Mouse (Mus musculus) kidney, postnatal 0 days (tissue): ENCODE results near the gene Timm22. TPM values are rescaled to one million over a fixed set of nuclear protein-coding genes. Genes with fewer than 3 reads are reported as not detected.

Experiments
- ATAC-seq: fragments of 200-750 bp; cut with Nextera tagmentation; replicated peaks from 2 replicates; pipeline ENCODE4 v1.8.0; 2017; ENCODE audit warnings: low read depth, moderate number of reproducible peaks, moderate TSS enrichment, moderate library complexity; ENCODE audit not compliant: low FRiP score
- DNase-seq: peaks from one replicate; pipeline ENCODE4 v3.0.0-alpha.2; 2016; ENCODE audit warnings: low spot score
- H3K27ac ChIP-seq: fragments of 300-500 bp; sonication (generic); 2 replicates; pipeline ENCODE4 v1.5.1; 2014; ENCODE audit warnings: mild to moderate bottlenecking
- H3K27me3 ChIP-seq: fragments of 300-500 bp; sonication (generic); 2 replicates; pipeline ENCODE4 v1.6.1; 2014; ENCODE audit warnings: low read length, mixed read lengths; ENCODE audit not compliant: insufficient read depth
- H3K36me3 ChIP-seq: fragments of 300-500 bp; sonication (generic); 2 replicates; pipeline ENCODE4 v1.6.1; 2014; ENCODE audit warnings: low read length, mixed read lengths; ENCODE audit not compliant: insufficient read depth
- H3K4me1 ChIP-seq: fragments of 300-500 bp; sonication (generic); replicated peaks from 2 replicates; pipeline ENCODE4 v1.6.1; 2014; ENCODE audit warnings: antibody characterized with exemption, low read length, mixed read lengths; ENCODE audit not compliant: insufficient read depth
- H3K4me2 ChIP-seq: fragments of 300-500 bp; sonication (generic); 2 replicates; pipeline ENCODE4 v1.6.1; 2014; ENCODE audit warnings: mild to moderate bottlenecking, low read length, moderate library complexity, mixed read lengths
- H3K4me3 ChIP-seq: fragments of 300-500 bp; sonication (generic); replicated peaks from 2 replicates; pipeline ENCODE4 v1.5.1; 2014; ENCODE audit warnings: low read depth, low read length
- H3K9ac ChIP-seq: fragments of 300-500 bp; sonication (generic); 2 replicates; pipeline ENCODE4 v1.6.1; 2014; ENCODE audit warnings: low read depth, low read length
- H3K9me3 ChIP-seq: fragments of 300-500 bp; sonication (generic); replicated peaks from 2 replicates; pipeline ENCODE4 v1.6.1; 2016; ENCODE audit warnings: low read length, inconsistent platforms, mixed read lengths
- CTCF ChIP-seq: IDR thresholded peaks from 2 replicates; pipeline ENCODE4 v1.5.1; 2016; ENCODE audit warnings: antibody characterized with exemption, low read depth, mild to moderate bottlenecking, moderate library complexity
- WGBS: fragments of 180-500 bp; shearing (Covaris S2); extraction: QIAGEN DNeasy Blood & Tissue Kit; methylation state at CpG from one replicate; pipeline ENCODE4 v1.1.7; 2014; 5-methylcytosine and 5-hydroxymethylcytosine counted together
- polyA plus RNA-seq: library from polyadenylated mRNA; unstranded; fragments of >200 nt; fragmentation: Nextera tagmentation; extraction: Ambion mirVana; gene quantifications from 2 replicates; pipeline ENCODE4 v1.2.1, GENCODE M21; 2015

Gene Timm22
- polyA plus RNA-seq, 1 experiment from 2014 or later = 122 TPM

DNA sequence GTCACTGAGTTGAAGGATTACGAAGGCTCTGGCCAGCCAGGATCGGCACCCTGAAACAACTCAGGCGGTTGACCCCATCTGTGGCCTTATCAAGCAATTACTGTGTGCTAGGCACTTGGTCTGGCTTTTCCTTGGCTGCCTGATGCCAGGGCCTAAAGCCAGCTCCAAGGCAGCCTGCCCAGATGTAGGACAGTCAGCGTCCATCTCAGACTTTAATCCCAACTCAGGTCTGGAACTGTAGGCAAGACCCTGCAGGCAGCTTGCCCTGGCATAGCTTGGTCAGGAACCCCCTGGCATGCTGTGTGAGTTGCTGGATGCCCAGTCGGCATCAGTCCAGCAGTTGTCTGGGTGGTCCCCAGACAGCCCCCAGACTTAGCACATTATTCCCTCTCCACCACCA lies 29.3 kb downstream of the Timm22 start:
- H3K9ac ChIP-seq = no peak overlapping the region
- H3K27me3 ChIP-seq = no peaks in the 10 kb centered on the region
- WGBS = 88% methylated on average over 5 of the region's 5 CpGs
- H3K27ac ChIP-seq = no peak overlapping the region
- H3K4me3 ChIP-seq = no peak overlapping the region
- H3K4me2 ChIP-seq = peak overlapping the region; percentile 67
- ATAC-seq (no peak), DNase-seq (no peak)
- TF ChIP-seq CTCF = no peak
- peaks cover 22% of the 10 kb centered on the region; the same call in 1 of the 2 replicates for H3K36me3 ChIP-seq
- peaks cover 6% of the 10 kb centered on the region for H3K4me1 ChIP-seq
- no peaks in the 10 kb centered on the region for H3K9me3 ChIP-seq

- Histone ChIP-seq H3K9ac (peak overlapping the region; percentile 57), H3K9me3 (no peaks in the 10 kb centered on the region), H3K4me1 (peaks cover 6% of the 10 kb centered on the region), H3K27ac (peak overlapping the region; percentile 69), H3K4me3 (peak overlapping the region; percentile 30), H3K36me3 (peaks cover 19% of the 10 kb centered on the region; the same call in 1 of the 2 replicates), H3K27me3 (no peaks in the 10 kb centered on the region), H3K4me2 (peak overlapping the region; percentile 67)
- 15% methylated on average over 27 of the region's 28 CpGs for WGBS
- ATAC-seq (peak; percentile 74), DNase-seq (peak; percentile 84)
- TF ChIP-seq CTCF = peak; percentile 26; the same call in 1 of the 2 replicates
Observed at GRCm38 (mm10) chr11:76436864-76437437, 30.2 kb downstream of the Timm22 start.

DNA sequence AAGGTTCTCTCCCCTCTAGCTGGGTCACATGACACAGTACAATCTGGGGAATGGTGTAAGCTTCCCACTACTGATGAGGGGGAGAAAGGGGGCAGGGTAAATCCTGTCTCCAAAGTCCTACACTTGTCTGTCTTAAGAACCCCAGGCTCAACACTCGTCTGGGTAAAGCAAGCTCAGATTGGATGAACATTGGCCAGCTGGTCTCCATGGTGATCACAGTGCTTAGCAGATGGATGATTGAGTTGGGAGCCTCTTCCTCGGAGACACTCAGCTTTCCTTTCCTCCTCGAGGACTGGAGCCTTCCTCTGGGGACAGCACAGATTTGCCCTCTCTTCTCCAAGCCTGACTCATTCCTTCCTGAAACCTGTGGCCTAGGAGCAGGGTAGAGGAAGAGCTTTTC lies 32.9 kb downstream of the Timm22 start:
- Histone ChIP-seq H3K4me1 (peaks cover 6% of the 10 kb centered on the region), H3K4me2 (no peak overlapping the region), H3K9me3 (no peaks in the 10 kb centered on the region), H3K27me3 (no peaks in the 10 kb centered on the region), H3K36me3 (peaks cover 5% of the 10 kb centered on the region; the same call in 1 of the 2 replicates), H3K4me3 (no peak overlapping the region), H3K27ac (no peak overlapping the region), H3K9ac (no peak overlapping the region)
- WGBS = 29% methylated on average over 3 of the region's 3 CpGs
- ATAC-seq (no peak), DNase-seq (no peak)
- no peak for TF ChIP-seq CTCF

- no peaks in the 10 kb centered on the region for H3K9me3 ChIP-seq
- H3K27ac ChIP-seq = no peak overlapping the region
- ATAC-seq (no peak), DNase-seq (no peak)
- no peak for TF ChIP-seq CTCF
- no peaks in the 10 kb centered on the region for H3K27me3 ChIP-seq
- H3K4me3 ChIP-seq = no peak overlapping the region
- no peak overlapping the region for H3K4me2 ChIP-seq
- 59% methylated on average over 8 of the region's 8 CpGs for WGBS
- no peak overlapping the region for H3K9ac ChIP-seq
- peaks cover 5% of the 10 kb centered on the region; the same call in 1 of the 2 replicates for H3K4me1 ChIP-seq
- H3K36me3 ChIP-seq = 0 out of 2 replicates have a peak, but pooled peaks cover 3% of the 10 kb centered on the region
Observed at GRCm38 (mm10) chr11:76445459-76445858, 38.7 kb downstream of the Timm22 start.

GRCm38 (mm10) chr11:76446251-76446650 lies 39.5 kb downstream of the Timm22 start:
- H3K4me3 ChIP-seq = no peak overlapping the region
- H3K36me3 ChIP-seq = peaks cover 10% of the 10 kb centered on the region; the same call in 1 of the 2 replicates
- peaks cover 5% of the 10 kb centered on the region; the same call in 1 of the 2 replicates for H3K4me1 ChIP-seq
- no peak overlapping the region for H3K4me2 ChIP-seq
- no peak for TF ChIP-seq CTCF
- DNase-seq (peak; percentile 59), ATAC-seq (0 out of 2 replicates have a peak, but pooled peaks have one; percentile 34)
- WGBS = 3% methylated on average over 10 of the region's 10 CpGs
- H3K27me3 ChIP-seq = no peaks in the 10 kb centered on the region
- H3K27ac ChIP-seq = no peak overlapping the region
- no peak overlapping the region for H3K9ac ChIP-seq
- H3K9me3 ChIP-seq = no peaks in the 10 kb centered on the region

DNA sequence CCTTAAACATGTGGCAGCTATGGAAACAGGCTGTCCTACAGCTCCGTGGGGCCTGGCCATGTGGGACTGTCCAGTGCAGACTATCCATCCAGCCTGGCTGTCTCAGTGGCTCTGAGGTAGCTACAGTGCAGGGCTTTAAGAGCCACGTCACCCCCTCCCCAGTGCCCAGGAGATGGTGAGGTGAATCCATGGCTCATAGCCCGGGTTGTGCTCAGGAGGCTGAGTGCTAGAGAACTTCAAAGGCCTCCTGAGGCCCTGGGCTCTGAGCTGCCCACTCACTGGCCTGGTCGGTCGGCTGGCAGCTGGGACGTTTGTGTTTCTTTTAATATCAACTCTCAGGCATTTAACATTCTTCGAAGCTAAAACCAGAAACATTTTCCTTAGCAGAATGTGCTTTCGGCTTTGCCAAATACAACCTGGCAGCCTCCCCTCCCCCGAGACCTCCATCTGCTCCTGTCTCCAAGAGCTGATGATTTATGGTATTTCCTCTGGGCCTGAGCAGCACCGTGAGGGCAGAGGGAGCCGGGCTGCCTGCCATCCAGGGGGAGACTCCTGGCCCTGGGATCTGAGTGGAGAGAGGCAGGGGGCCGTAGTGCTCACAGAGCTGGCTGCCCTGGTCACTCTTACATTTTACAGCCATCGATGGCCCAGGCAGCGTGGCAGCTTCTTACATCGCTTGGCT lies 42.9 kb downstream of the Timm22 start:
- TF ChIP-seq CTCF = no peak
- DNase-seq = peak; percentile 74
- no peaks in the 10 kb centered on the region for H3K27me3 ChIP-seq
- peaks cover 29% of the 10 kb centered on the region for H3K36me3 ChIP-seq
- no peak overlapping the region for H3K4me2 ChIP-seq
- 21% methylated on average over 15 of the region's 15 CpGs for WGBS
- peak overlapping the region; percentile 49 for H3K9ac ChIP-seq
- H3K9me3 ChIP-seq = no peaks in the 10 kb centered on the region
- ATAC-seq = peak; percentile 48; the same call in 1 of the 2 replicates
- peak overlapping the region; percentile 63 for H3K27ac ChIP-seq
- H3K4me3 ChIP-seq = no peak overlapping the region
- H3K4me1 ChIP-seq = peaks cover 5% of the 10 kb centered on the region; the same call in 1 of the 2 replicates
